Mouse (Mus musculus) granulocyte monocyte progenitor cell, adult 5-6 weeks (primary cell): ENCODE measurements around the gene Xpo6. TPM values are rescaled to one million over a fixed set of nuclear protein-coding genes. Genes with fewer than 3 reads are reported as not detected.

Experiments used
- ATAC-seq: replicated peaks from 2 replicates; pipeline ENCODE4 v1.8.0; 2016; ENCODE audit warnings: mild to moderate bottlenecking, moderate TSS enrichment, inconsistent platforms; ENCODE audit not compliant: poor library complexity, severe bottlenecking
- total RNA-seq, 2 experiments: library from RNA; stranded (forward) in 1 of 2; stranded (reverse) in 1 of 2; fragments of 200-712, 200-1000 nt in 1 of 2; fragments of >200 nt in 1 of 2; fragmentation: Nextera tagmentation in 1 of 2; gene quantifications; 2 replicates each; pipeline ENCODE4 v1.2.3; 2014 to 2017

Xpo6 gene
- total RNA-seq, 2 experiments from 2014 or later = 47.1 to 157 TPM

DNA sequence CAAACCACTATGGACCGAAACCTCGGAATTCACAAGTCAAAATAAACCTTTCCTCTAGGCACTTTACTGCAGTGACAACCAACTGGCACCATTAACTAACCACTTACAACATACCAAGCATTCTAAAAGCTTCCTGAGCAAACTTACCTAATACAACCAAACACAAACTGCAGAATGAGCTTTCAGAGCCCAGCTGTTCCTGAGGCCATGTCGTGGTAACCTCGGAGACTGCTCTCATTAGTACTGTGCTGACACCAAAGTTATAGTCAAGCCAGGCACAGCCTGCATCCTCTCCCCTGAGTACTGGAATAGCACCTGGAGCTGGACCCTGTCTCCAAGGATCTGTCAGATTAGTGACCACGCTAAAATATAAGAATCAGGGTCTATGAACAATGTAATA, 62.5 kb downstream of the Xpo6 start:
- no peak for ATAC-seq

DNA sequence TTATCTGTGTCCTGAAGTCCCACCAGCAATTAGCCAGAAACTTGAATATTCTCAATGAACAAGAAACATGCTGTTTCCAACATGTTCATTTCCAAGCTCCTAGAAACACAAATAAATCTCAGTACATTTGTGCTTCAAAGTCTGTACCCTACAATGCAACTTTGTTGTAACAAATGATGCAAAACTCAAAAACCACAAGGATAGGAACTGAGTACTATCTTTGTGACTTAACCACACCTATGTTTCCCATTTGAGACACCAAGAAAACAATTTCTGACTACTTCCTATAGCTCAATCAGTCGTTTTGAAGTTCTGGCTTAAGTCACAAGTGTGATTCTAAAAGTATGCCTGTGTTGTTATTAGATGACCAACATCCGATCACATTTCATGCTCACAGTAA, 64.9 kb downstream of the Xpo6 start:
- peak; percentile 77 for ATAC-seq

DNA sequence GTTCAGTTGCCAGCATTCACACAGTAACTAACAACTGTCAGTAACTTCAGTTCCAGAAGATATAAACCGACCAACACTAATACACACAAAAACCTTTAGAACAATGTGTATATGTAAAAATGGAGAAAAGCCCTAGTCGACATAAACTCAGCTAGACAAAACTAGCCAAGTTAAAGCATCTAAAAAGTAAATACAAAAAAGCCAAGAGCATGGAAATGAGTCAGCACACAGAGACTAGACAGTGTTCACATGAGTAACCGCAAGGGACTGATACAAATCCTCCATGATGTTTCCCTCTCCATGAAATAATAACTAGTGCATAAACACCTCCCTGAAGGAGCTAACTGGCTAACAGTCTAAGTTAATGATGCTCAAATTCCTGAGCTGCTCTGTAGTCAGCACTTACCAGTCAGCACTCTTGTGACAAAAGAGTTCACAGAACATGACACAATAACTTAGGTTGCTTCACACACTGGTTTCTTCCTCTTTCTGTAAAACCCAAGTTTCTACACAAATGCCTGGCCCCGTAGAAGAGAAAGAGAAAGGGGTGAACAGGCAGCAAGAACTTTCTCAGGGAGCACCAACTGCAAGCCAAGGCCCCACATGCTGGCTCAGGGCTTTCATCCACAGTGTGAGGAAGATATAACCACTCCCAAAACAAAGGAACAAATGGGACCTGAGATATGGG, 65.5 kb downstream of the Xpo6 start:
- ATAC-seq = peak; percentile 97

- ATAC-seq = no peak
Measured at GRCm38 (mm10) chr7:126127673-126128072, 72.6 kb downstream of the Xpo6 start.

- ATAC-seq = no peak
Measured at GRCm38 (mm10) chr7:126126502-126126901, 73.8 kb downstream of the Xpo6 start.

DNA sequence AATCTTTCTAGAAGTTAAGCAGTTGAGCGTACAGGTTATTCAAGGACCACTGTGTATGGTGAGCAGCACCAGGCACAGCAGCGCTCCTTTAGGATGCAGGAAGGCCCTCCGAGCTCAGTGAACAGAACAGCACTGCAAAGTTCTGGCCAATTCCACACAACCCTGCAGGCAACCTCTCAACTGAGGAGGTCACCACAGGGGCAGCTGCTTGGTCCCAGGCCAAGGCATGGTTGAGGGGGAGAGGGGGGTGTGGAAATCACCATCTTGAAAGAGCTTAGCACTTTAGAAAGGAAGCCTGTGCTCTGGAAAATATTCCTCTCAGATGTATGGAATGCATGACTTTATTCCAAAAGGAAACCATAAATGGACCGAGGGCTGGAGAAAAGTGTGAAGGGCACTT, 78.8 kb downstream of the Xpo6 start:
- ATAC-seq = no peak

DNA sequence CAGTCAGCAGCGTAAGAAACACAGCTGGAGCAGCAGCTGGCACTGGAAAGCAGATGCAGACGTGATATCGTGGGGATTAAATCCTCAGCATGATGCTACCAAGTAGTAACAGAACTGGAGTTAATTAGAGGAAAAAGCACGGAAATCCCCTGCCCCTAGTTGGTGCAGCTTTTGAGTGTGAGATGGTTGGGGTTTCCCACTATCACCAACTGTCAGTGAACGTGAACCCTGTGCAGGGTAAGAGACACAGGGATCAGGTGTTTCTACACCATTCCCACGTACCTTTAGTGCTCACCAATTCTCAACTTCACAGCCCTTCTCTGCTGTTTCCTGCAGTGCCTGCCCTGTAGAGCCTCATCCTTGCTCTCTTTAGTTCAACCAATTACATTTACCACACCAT, 80.5 kb downstream of the Xpo6 start:
- no peak for ATAC-seq

GRCm38 (mm10) chr7:126113263-126113662, 87.0 kb downstream of the Xpo6 start:
- ATAC-seq = no peak

GRCm38 (mm10) chr7:126111230-126111629, 89.1 kb downstream of the Xpo6 start:
- no peak for ATAC-seq

DNA sequence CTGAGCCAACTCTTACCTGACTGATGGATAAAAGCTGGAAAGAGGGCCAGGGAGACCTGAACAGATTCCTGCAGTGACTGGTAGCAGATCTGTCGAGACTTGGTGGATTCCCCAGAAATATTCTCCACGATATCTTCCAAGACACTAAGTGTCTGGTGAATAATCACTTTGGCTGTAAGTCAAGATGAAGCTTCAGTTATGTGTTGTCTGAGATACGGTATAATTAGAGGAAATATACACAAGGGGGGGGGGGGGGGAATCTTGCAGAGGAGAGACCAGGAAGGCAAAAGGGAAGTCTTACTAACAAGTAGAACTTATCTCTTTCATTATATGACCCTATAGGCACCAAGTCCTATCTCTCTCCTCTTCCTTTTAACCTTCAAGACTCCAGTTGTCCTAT, 90.4 kb downstream of the Xpo6 start:
- ATAC-seq = no peak

DNA sequence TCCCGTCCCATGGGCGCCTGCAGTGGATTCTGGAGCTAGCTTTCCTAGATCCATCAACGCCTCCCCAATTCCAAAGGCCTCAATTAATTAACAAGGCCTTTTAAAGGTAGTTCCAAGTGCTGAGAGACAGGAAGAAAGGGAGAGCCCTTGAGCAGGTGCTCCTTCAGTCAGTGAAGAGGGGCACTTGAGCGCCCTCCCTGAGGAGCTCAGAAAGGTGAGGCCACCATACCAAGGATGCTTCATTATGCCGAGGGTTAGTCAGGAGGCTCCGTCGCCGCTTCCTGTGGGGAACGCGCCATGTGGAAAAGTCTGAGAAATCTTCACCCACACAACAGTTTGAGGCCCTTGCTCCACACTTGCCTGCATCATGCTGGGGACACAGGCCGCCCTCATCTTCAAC, 99.9 kb downstream of the Xpo6 start:
- ATAC-seq = no peak

DNA sequence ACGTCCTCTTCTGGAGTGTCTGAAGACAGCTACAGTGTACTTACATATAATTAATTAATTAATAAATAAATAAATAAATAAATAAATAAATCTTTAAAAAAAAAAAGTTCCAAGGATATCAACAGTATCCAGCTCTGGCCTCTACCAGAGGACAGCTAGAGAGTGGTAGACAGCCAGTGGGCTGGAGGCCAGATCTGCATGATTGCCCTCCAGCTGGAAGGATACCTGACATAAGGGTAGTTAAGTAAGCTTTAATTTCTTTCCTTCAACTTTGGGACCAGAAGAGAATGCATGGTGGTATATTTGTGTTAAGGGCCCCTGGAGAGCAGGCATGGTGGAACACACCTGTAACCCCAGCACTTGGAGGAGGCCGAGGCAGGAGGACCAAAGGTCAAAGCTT, 100.5 kb downstream of the Xpo6 start:
- no peak for ATAC-seq

DNA sequence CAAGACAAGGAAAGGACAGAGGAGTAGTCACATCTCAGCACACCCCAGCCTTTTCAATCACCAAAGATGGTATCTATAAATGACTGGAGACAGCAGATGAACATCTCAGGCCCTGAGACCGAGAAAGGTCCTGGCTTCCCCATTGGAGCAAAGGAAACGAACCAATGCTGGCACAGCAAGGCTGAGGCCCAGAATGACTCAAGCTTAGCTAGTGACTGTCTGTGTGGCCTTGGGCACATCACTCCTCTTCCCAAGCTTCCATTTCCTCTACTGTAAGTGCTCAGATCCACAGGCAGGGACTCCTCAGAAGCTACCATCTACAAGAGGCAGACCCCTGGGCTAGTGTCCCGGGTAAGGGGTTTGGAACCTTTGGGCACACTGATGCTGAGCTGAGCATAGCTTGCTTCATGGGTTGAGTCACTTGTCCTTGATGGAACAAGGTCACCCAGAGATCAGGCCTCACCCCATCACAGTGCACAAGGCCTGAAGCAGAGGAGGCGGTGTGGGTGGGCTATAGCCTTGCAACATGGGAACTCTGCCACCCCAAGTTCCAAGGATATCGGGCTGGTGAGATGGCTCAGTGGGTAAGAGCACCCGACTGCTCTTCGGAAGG, 101.0 kb downstream of the Xpo6 start:
- no peak for ATAC-seq

- peak; percentile 29; the same call in 1 of the 2 replicates for ATAC-seq
Measured at GRCm38 (mm10) chr7:126097219-126097915, 102.9 kb downstream of the Xpo6 start.

DNA sequence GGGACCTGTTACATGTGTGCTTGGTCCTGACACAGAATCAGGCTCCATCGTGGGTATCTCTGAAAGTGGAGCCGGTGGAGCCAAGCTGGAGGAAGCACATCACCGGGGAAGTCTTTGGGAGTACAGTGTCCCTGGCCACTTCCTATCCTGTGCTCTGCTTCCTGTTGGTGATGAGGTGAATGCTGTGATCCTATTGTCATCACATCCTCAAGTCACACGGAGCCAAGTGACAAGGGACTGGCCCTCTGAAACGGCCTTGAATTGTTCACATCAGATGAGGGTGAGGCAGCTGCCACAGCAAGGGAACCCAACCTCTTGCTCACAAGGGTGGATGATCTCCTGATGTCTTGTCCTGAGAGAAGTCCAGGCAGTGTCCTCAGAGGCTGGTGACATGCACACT, 103.7 kb downstream of the Xpo6 start:
- no peak for ATAC-seq

GRCm38 (mm10) chr7:126094738-126095137, 105.6 kb downstream of the Xpo6 start:
- no peak for ATAC-seq

DNA sequence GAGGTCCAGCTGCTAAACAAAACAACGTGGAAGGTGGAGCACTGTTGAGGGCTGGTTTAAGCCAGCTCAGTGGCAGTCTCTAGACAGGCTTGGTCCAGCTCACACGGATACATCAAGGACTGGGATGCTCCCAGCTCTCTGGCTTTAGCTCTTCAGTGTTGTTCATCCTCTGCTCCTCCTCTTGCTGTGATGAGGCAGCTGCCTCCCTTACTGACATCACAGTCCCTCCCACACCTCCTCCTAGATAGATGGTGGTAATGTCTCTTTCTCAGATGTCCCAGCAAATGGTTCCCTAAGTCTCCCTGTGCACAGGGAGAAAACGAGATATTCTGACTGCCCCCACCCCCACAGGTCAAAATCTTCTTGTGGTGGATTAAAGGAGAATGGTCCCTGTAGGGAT, 107.1 kb downstream of the Xpo6 start:
- ATAC-seq = no peak

DNA sequence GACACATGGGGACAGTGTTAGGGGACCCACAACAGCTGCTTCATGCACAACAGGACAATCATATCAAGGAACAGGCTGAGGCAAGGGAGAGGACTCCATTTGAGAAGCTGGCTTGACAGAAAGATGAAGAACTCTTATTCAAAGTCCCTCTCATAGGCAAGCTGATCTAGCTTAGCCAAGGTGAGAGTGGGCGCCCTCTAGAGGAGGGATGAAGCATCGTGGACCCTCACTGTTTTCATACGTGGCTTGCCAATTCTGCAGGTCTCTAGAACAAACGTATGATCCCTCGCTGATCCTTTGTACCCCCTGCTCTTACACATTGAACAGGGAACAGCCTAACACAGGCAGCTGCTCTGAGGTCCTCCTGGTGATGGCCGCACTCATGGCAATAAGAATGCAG, 110.5 kb downstream of the Xpo6 start:
- 0 out of 2 replicates have a peak, but pooled peaks have one; percentile 36 for ATAC-seq

- no peak for ATAC-seq
Measured at GRCm38 (mm10) chr7:126088155-126088554, 112.1 kb downstream of the Xpo6 start.

GRCm38 (mm10) chr7:126087602-126088001, 112.7 kb downstream of the Xpo6 start:
- ATAC-seq = no peak

DNA sequence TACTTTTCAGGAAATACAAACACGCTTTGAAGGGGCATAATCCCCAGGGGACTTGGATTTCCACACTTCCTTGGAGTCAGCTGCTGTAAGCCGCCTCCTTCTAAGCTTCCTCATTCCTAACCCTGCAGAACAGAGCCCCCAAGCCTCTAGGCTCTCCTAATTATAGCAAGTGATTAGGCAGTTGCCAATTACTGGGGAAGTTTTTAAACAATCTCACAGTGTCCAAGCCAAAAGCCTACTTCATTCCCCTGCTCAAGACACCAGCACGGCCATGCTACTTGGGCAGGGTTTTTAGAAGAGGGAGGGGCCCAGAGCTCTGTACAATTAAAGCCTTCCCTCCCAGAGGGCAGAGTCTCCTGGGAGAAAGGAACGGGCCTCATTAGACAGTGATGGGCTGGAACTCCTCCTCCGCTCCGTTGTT, 114.0 kb downstream of the Xpo6 start:
- peak; percentile 75 for ATAC-seq

DNA sequence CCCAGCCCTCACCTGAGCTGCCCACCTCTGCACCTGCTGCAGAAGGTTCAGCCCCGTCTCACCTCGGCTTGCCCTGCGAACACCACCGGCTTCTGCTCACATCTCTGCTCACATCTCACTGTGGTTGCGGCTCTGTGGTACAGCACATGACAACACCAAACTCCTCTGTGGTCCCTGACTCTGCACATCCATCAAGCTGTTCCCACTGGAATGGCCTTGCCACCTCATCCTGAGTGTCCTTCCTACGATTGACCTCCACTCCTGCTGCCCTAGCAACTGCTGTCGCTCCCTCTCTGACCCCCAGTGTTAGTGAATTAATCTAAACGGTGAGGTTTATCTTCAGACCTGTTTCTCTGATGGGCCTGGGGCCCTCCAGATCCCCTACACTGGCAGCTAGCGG, 115.1 kb downstream of the Xpo6 start:
- ATAC-seq = no peak
